Mouse (Mus musculus) cerebellum, postnatal 4 days (tissue): ENCODE measurements at regions not wholly inside any gene's neighbourhood (a gene's known extent, or its start where the extent isn't known, plus 50 kb on each side); places are given as distances from the start of the nearest gene placed in this dataset.

Experiments used
- DNase-seq, 2 experiments: peaks; one replicate each; pipeline ENCODE4 v3.0.0; 2022; ENCODE audit warnings: low spot score in 2 of 2, mixed read lengths in 1 of 2

GRCm38 (mm10) chr7:129049726-129050125, 207.1 kb upstream of the Plpp4 start:
- peak in 1 of 2 experiments; percentile 58 for DNase-seq

DNA sequence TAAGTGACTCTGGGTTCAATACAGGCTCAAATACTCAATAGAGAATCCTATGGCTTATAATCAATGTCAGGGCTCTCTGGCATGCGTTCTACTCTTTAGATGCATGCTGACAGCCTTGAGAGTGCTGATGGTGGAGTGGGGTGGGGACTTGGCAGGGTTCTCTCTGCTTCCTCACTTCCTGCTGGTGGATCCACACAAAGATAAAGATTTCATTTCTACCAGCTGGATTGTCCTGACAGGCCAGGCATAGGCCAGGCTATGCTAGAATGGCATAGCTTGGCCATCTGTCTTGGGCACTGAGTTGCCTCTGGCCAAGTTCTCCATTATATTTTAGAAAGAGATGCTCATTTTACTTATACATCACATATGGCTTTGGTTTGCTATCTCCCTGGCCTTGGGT, 206.2 kb upstream of the Plpp4 start:
- peak in 1 of 2 experiments; percentile 49 for DNase-seq

DNA sequence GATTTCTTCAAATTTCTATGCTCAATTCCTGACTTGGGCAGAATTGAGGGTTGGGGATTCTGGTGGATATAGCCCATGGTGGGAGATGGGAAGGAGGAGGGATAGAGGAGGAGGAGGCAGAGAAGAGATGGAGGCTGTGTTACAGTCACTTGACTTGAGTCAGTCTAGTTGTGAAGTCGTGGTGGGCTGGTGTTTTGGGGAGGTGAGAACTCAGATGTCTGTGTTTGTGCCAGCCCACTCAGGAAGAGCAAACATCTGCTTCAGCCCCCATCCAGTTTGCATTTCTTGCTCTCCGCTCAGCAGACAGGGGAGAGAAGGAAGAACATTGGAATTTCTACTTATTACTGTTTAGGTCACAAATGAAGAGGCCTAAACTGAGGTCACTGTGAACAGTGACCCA, 189.9 kb upstream of the Plpp4 start:
- no peak for DNase-seq

DNA sequence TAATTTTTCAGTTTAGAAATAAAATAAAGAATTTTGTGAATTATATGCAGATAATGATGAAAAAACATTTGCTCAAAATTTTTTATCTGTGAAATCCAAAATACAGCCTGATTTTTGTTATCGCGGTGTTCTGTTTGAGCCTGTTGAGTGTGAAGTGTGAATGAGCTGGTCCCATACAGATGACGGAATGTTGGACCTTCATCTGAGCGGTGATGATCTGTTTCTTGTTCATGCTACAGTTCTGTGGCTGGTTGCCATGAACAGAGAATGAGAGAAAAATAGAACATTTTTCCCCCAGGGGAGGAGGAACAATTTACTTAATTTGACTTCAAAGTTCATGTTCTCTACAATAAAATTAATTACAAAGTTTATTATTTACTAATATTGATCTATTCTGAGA, 188.7 kb upstream of the Plpp4 start:
- DNase-seq = no peak

DNA sequence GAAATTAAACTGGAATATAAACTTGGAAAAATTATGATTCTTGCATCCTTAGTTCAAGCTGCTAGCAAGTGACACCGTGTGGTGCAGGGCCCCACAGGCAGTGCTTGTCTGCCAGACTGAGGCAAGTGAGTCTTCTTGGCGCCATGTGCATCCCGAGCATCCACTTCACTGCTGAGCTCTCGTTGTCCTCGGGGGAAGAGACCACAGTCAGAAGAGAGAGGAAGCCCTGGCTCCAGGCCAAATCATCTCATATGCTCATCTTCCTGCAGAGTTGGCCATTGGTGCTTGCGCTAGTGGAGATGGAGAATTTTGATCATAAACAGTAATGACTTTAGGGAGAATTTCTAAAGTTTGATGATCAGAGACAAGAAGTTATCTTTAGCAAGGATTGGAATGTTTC, 177.0 kb upstream of the Plpp4 start:
- peak in 1 of 2 experiments; percentile 38 for DNase-seq

DNA sequence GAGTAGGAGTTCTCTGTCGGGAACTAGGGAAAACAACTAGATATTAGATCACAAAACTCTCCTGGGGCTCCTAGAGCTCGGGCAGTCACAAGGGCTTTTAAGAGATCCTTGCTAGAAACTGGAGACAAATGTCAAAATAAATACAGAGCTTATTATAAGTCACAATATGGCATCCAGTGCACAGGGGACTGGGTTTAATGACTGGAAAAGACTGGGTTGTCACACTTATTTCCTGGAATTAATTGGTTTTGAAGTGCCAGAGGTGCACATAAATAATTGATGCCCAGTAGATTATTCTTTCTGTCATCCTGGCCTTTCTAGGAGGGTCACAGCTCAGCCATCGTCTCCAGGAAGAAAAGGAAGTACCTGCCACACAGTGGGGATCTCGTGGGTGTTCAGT, 165.4 kb upstream of the Plpp4 start:
- no peak for DNase-seq

GRCm38 (mm10) chr7:129096374-129097069, 160.3 kb upstream of the Plpp4 start:
- DNase-seq = no peak

DNA sequence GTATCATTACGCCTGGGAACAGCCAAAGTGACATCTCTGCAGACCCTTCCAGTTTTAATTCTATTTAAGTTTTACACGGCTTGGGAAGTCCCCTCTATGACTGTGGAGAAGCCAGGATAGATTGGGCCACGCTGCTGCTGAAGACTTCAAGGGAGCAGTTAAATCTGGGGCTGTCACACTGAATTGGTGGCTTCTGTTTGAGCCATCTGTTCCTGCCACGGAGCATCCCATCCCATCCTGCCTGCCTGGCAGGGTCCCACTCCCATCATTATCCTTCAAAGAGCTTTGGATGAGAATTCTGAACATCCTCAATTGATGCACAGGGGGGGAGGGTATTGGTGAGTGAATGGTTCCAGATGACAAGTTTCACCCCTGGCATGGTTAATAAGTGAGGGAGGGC, 154.4 kb upstream of the Plpp4 start:
- DNase-seq = peak in 1 of 2 experiments; percentile 32

DNA sequence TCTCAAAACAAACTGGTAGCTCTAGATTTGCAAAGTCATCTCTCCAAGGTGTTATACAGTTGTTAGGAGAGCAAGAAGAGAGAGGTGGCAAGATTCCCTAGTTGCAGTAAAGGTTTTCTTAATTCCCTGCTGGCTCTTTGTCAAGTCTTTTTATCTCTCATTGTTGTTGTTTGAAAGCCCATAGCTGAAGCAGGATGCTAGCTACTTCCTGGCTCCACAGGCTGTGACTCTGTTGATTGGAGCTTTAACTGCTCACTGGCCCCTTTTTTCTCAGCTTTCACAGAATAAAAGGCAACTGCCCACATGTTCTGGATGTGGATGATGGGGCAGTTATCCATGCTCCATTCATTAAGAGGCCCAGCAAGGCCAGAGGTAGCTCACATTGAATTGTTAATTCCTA, 122.7 kb upstream of the Plpp4 start:
- DNase-seq = no peak

DNA sequence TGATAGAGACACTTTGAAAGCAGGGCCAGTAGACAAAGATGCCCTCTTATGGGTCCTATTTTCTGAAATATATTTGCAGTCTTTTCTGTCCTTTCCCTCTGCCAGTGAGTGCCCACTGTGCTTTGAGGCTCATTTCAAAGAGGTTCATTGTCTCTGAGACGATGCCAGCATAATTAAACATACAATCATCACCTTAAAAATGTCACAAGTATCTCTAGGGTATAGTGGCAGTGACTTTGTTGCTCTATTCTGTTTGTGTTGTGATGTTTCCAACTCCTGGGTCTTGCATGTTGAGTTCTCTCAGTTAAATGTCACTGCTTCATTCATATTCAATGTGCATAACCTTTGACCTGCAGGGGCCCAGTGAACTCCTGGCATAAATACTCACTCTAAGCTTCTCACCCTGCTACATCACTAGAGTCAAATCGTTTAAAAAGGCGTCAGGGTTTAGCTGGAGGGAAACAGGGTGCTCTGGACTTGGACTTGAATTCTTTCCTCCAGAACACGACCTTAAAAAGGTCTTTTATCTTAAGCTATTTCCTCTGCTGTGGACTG, 122.1 kb upstream of the Plpp4 start:
- DNase-seq = no peak

DNA sequence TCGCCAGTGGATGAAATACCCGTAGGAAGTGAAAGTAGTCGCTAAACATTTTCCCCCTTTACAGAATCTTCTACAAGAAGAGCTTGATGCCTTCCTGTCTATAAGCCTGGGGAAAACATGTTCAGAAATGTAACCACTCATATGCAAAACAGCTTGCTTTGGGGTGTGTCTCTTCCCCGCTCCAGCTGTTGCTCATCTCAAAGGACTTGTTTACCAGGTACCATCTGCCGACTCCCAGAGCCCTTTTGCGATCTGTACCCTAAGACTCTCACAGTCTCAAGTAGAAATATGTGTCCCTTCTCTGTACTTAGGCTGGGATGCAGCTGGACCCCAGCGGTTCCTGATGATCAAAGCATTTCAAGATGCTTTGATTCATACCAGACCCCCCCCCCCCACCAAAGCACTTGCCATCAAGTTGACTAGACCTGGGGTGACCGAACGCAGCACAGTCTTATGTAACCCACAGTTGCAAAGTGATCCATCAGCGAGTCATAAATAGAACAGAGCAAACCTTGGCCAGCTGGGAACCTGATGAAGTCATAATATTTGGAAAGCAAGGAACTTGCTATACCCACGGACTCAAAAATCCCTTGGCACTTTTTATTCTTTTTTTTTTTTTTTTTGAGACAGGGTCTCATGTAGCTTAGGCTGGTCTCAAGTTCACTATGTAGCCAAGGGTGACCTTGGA, 119.4 kb upstream of the Plpp4 start:
- DNase-seq = no peak

DNA sequence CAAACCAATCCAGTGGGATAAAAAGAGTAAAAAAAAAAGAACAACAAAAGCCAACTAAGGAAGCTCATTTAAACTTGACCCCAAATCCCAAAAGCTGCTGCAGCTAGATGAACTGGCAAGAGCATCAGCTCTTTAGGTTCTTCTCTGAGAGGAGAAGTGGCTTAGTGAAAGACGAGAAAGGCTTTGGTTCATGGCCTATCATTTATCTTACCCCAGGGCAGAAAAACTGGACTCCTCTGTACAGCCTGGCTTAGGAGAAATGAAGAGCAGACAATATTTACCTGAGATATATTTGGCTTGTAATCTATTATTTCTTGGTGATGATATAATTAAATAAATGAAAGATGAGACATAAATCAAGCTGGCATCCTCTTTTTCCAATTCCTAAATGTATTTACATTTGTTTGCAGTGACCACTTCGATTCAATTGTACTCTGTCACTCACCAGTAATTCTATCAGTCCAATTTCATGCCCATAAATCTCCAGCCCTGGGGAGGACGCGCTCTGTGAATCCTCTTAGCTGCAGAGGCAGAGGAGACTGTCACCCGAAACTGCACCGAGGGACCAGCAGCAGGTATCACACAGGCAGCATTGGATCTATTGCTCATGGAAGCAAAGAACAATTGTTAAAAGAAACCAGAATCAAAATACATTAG, 114.8 kb upstream of the Plpp4 start:
- no peak for DNase-seq

GRCm38 (mm10) chr7:129142599-129142949, 114.3 kb upstream of the Plpp4 start:
- no peak for DNase-seq

- DNase-seq = no peak
Observed at GRCm38 (mm10) chr7:129155577-129155976, 101.3 kb upstream of the Plpp4 start.

DNA sequence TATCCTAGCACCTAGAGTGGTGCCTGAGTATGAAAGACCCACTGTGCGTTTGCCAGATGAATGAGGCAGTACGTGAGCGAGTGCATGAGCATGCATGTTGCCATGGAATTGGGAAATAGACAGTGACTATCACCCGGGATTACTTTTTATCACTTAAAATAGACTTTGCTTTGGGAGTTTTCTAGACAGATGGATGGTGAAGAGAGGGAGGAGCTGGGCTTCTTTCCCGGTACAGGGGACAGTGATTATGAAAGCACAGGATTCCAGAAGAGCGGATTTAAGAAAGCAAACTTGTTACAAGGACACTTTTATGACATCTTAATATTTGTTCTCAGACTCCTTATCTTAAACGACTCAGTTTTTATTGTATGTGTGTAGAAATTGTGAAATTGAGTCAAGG, 86.9 kb upstream of the Plpp4 start:
- no peak for DNase-seq

- DNase-seq = no peak
Observed at GRCm38 (mm10) chr7:129190933-129191332, 65.9 kb upstream of the Plpp4 start.

DNA sequence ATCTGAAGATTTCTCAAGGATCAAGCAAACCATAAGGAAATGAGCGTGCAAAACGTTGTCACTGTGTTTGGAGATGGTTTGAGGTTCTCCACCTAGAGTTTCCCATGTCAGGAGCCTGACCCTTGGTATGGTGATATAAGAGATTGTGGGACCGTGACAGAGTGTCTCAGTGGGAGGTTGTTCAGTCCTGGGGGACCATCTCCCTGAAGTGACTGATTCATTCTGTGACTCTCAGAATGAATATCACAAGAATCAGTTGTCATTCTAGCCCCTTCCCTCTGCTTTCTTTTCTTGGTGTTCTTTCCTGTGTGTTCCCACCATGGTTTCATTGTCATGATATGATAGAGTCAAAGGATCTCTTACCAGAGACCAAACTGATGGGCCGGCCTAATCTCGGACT, 49.8 kb upstream of the Plpp4 start:
- no peak for DNase-seq
